Mouse (Mus musculus) ES-E14 (cell line): ENCODE measurements at regions not wholly inside any gene's neighbourhood (a gene's known extent, or its start where the extent isn't known, plus 50 kb on each side); places are given as distances from the start of the nearest gene placed in this dataset.

Source experiments
- CHD2 ChIP-seq: IDR thresholded peaks from 2 replicates; pipeline ENCODE4 v1.6.1; 2014; ENCODE audit warnings: mild to moderate bottlenecking, low read depth, low read length, inconsistent platforms
- MAFK ChIP-seq: IDR thresholded peaks from 2 replicates; pipeline ENCODE4 v1.6.1; 2014; ENCODE audit warnings: mild to moderate bottlenecking, low read depth, low read length, inconsistent platforms; ENCODE audit not compliant: insufficient read depth
- ZC3H11A ChIP-seq: IDR thresholded peaks from 2 replicates; pipeline ENCODE4 v1.6.1; 2012; ENCODE audit warnings: low read depth, mild to moderate bottlenecking, inconsistent platforms, low read length, borderline replicate concordance
- ZNF384 ChIP-seq: IDR thresholded peaks from 2 replicates; pipeline ENCODE4 v1.6.1; 2012; ENCODE audit warnings: low read depth, low read length, inconsistent platforms

GRCm38 (mm10) chr5:68750499-68750898 is 591.0 kb downstream of the Kctd8 start:
- no peak for TF ChIP-seq CHD2
- no peak for TF ChIP-seq ZNF384
- no peak for TF ChIP-seq MAFK
- no peak for TF ChIP-seq ZC3H11A
